Mouse (Mus musculus) naive thymus-derived CD4-positive, alpha-beta T cell, adult 2 months (primary cell): ENCODE data around the gene Idua.
A peak's percentile ranks its signal among the peaks of the same experiment; 100 is the strongest.

ENCODE experiments used
- DNase-seq: peaks from one replicate; pipeline ENCODE4 v3.0.0-alpha.2; 2011; ENCODE audit warnings: low read depth

Idua gene

GRCm38 (mm10) chr5:108724006-108724405, 63.9 kb downstream of the Idua start:
- no peak for DNase-seq

- peak; percentile 57 for DNase-seq
These were observed 66.6 kb downstream of the Idua start for GRCm38 (mm10) chr5:108726557-108727248.

- no peak for DNase-seq
These were observed 67.3 kb downstream of the Idua start for GRCm38 (mm10) chr5:108727425-108727824.
